Mouse (Mus musculus) E14TG2a.4 (cell line): ENCODE measurements around the gene Guca1b.

Experiments used
- CTCF ChIP-seq: conservative IDR thresholded peaks from 2 replicates; pipeline ENCODE4 v1.5.1; 2014; ENCODE audit warnings: low read length
- NANOG ChIP-seq: IDR thresholded peaks from 2 replicates; pipeline ENCODE4 v1.6.1; 2014; ENCODE audit warnings: borderline replicate concordance, low read length, mixed read lengths

- TF ChIP-seq CTCF (no peak), NANOG (no peak)
These were observed 16.6 kb upstream of the Guca1b start, which contains the start of gene Mrps10 for GRCm38 (mm10) chr17:47368401-47369086.
